Mouse (Mus musculus): ENCODE measurements at regions not wholly inside any gene's neighbourhood (a gene's known extent, or its start where the extent isn't known, plus 50 kb on each side); places are given as distances from the start of the nearest gene placed in this dataset.

- WGBS = 64% methylated on average over 1 of the region's 1 CpGs
- Histone ChIP-seq H3K9ac (replicated peaks; ENCODE audit: low read depth) (no peak overlapping the region), H3K27ac (ENCODE audit: low read length) (no peak overlapping the region), H3K4me3 (ENCODE audit: low read depth, low read length) (no peak overlapping the region), H3K36me3 (ENCODE audit: insufficient read depth, low read length) (no peaks in the 10 kb centered on the region), H3K4me1 (ENCODE audit: insufficient read depth, low read depth, low read length) (no peaks in the 10 kb centered on the region), H3K9me3 (ENCODE audit: low read length) (no peaks in the 10 kb centered on the region), H3K4me2 (replicated peaks; ENCODE audit: low read depth, low read length) (no peak overlapping the region), H3K27me3 (replicated peaks; ENCODE audit: insufficient read depth, low read length) (no peaks in the 10 kb centered on the region)
- DNase-seq (ENCODE audit: low spot score) (peak; percentile 23), ATAC-seq (no peak; the same call in 1 of the 2 replicates)
- TF ChIP-seq CTCF (IDR thresholded peaks at IDR 0.05) (no peak), EP300 (IDR thresholded peaks at IDR 0.05) (peak; percentile 60)
Measured at GRCm38 (mm10) chr6:60445591-60445990, 384.1 kb downstream of the Snca start.

- DNase-seq (ENCODE audit: low spot score) = peak; percentile 21
- TF ChIP-seq EP300 (IDR thresholded peaks at IDR 0.05) (no peak), CTCF (IDR thresholded peaks at IDR 0.05) (no peak)
- ATAC-seq = no peak
- no peak overlapping the region for H3K4me3 ChIP-seq (ENCODE audit: low read depth, low read length)
- H3K27me3 ChIP-seq (replicated peaks; ENCODE audit: insufficient read depth, low read length) = no peaks in the 10 kb centered on the region
- H3K9me3 ChIP-seq (ENCODE audit: low read length) = no peaks in the 10 kb centered on the region
- no peak overlapping the region for H3K9ac ChIP-seq (replicated peaks; ENCODE audit: low read depth)
- 62% methylated on average over 1 of the region's 1 CpGs for WGBS
- no peak overlapping the region for H3K4me2 ChIP-seq (replicated peaks; ENCODE audit: low read depth, low read length)
- H3K4me1 ChIP-seq (ENCODE audit: insufficient read depth, low read depth, low read length) = no peaks in the 10 kb centered on the region
- no peaks in the 10 kb centered on the region for H3K36me3 ChIP-seq (ENCODE audit: insufficient read depth, low read length)
- H3K27ac ChIP-seq (ENCODE audit: low read length) = no peak overlapping the region
Measured at GRCm38 (mm10) chr6:60441952-60442351, 387.7 kb downstream of the Snca start.

GRCm38 (mm10) chr6:60411669-60412068 lies 418.0 kb downstream of the Snca start:
- 79% methylated on average over 2 of the region's 2 CpGs for WGBS

GRCm38 (mm10) chr6:60411239-60411638 lies 418.4 kb downstream of the Snca start:
- ATAC-seq = no peak
- no peaks in the 10 kb centered on the region for H3K4me1 ChIP-seq (ENCODE audit: insufficient read depth, low read depth, low read length)
- 71% methylated on average over 1 of the region's 1 CpGs for WGBS
- H3K27me3 ChIP-seq (replicated peaks; ENCODE audit: insufficient read depth, low read length) = no peaks in the 10 kb centered on the region
- no peak overlapping the region for H3K9ac ChIP-seq (replicated peaks; ENCODE audit: low read depth)
- TF ChIP-seq EP300 (IDR thresholded peaks at IDR 0.05) (no peak), CTCF (IDR thresholded peaks at IDR 0.05) (no peak)
- no peaks in the 10 kb centered on the region for H3K9me3 ChIP-seq (ENCODE audit: low read length)
- no peaks in the 10 kb centered on the region for H3K36me3 ChIP-seq (ENCODE audit: insufficient read depth, low read length)
- no peak overlapping the region for H3K4me2 ChIP-seq (replicated peaks; ENCODE audit: low read depth, low read length)
- H3K4me3 ChIP-seq (ENCODE audit: low read depth, low read length) = no peak overlapping the region
- H3K27ac ChIP-seq (ENCODE audit: low read length) = no peak overlapping the region
- DNase-seq (ENCODE audit: low spot score) = no peak

More at GRCm38 (mm10) chr6:60411669-60412068, 418.0 kb downstream of the Snca start:
- no peak for ATAC-seq
- no peak for TF ChIP-seq CTCF (IDR thresholded peaks at IDR 0.05)
- no peak for TF ChIP-seq EP300 (IDR thresholded peaks at IDR 0.05)
- DNase-seq (ENCODE audit: low spot score) = no peak
- Histone ChIP-seq H3K9me3 (ENCODE audit: low read length) (no peaks in the 10 kb centered on the region), H3K36me3 (ENCODE audit: insufficient read depth, low read length) (no peaks in the 10 kb centered on the region), H3K27ac (ENCODE audit: low read length) (no peak overlapping the region), H3K4me1 (ENCODE audit: insufficient read depth, low read depth, low read length) (no peaks in the 10 kb centered on the region), H3K4me2 (replicated peaks; ENCODE audit: low read depth, low read length) (no peak overlapping the region), H3K27me3 (replicated peaks; ENCODE audit: insufficient read depth, low read length) (no peaks in the 10 kb centered on the region), H3K9ac (replicated peaks; ENCODE audit: low read depth) (no peak overlapping the region), H3K4me3 (ENCODE audit: low read depth, low read length) (no peak overlapping the region)

GRCm38 (mm10) chr6:60410051-60410785 lies 419.4 kb downstream of the Snca start:
- H3K4me1 ChIP-seq (ENCODE audit: insufficient read depth, low read depth, low read length) = no peaks in the 10 kb centered on the region
- H3K27ac ChIP-seq (ENCODE audit: low read length) = no peak overlapping the region
- H3K27me3 ChIP-seq (replicated peaks; ENCODE audit: insufficient read depth, low read length) = no peaks in the 10 kb centered on the region
- H3K9me3 ChIP-seq (ENCODE audit: low read length) = no peaks in the 10 kb centered on the region
- ATAC-seq (no peak), DNase-seq (ENCODE audit: low spot score) (no peak)
- TF ChIP-seq CTCF (IDR thresholded peaks at IDR 0.05) = no peak
- TF ChIP-seq EP300 (IDR thresholded peaks at IDR 0.05) = no peak
- H3K4me3 ChIP-seq (ENCODE audit: low read depth, low read length) = no peak overlapping the region
- no peaks in the 10 kb centered on the region for H3K36me3 ChIP-seq (ENCODE audit: insufficient read depth, low read length)
- H3K4me2 ChIP-seq (replicated peaks; ENCODE audit: low read depth, low read length) = no peak overlapping the region
- WGBS = 68% methylated on average over 4 of the region's 4 CpGs
- no peak overlapping the region for H3K9ac ChIP-seq (replicated peaks; ENCODE audit: low read depth)

- Histone ChIP-seq H3K9me3 (ENCODE audit: low read length) (no peaks in the 10 kb centered on the region), H3K9ac (replicated peaks; ENCODE audit: low read depth) (no peak overlapping the region), H3K4me1 (ENCODE audit: insufficient read depth, low read depth, low read length) (no peaks in the 10 kb centered on the region), H3K36me3 (ENCODE audit: insufficient read depth, low read length) (no peaks in the 10 kb centered on the region), H3K27ac (ENCODE audit: low read length) (no peak overlapping the region), H3K27me3 (replicated peaks; ENCODE audit: insufficient read depth, low read length) (no peaks in the 10 kb centered on the region), H3K4me3 (ENCODE audit: low read depth, low read length) (no peak overlapping the region), H3K4me2 (replicated peaks; ENCODE audit: low read depth, low read length) (no peak overlapping the region)
- ATAC-seq (no peak), DNase-seq (ENCODE audit: low spot score) (no peak)
- no peak for TF ChIP-seq EP300 (IDR thresholded peaks at IDR 0.05)
- no peak for TF ChIP-seq CTCF (IDR thresholded peaks at IDR 0.05)
Measured at GRCm38 (mm10) chr6:60409094-60409493, 420.6 kb downstream of the Snca start.

All from lung, postnatal 0 days (tissue).